17 mouse cellular contexts compared by ENCODE assay signal in the genomic region with DNA sequence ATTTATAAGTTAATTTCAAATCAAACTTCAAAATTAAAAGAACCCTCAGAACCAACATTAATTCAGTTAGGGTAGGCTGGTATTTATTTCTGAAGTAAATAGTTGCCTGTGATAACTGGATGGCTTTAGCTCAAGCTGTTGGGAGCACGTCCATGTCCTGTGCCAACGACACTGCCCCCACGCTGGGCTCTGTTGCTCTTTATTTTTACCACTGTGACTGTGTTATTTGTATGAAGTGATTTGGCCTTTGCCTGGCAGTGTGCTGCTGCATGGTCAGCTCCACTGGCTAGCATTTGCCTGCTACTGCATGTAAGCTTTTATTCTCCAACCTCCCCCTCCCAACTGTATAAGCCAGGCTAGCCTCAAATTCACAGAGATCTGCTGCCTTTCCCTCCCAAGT.
DNase-seq lines count a peak whose midpoint lies in the region; ATAC-seq lines count a peak whose summit lies in the region.
"Had no signal": no experiment of that assay in that cellular context is flagged by ENCODE, and none has a peak within 500 bp of the region (broad histone marks: within the 10 kb centered on the region; RNA-seq: fewer than 3 reads in every experiment).

No protein-coding gene starts in this region.

- no peaks in the 10 kb centered on the region for H3K9me3 ChIP-seq in heart, embryonic 13.5 days
- H3K9me3 ChIP-seq in lung, embryonic 16.5 days (ENCODE audit: control insufficient read depth, low read length), result no peaks in the 10 kb centered on the region
- no peaks in the 10 kb centered on the region for H3K9me3 ChIP-seq in liver, embryonic 11.5 days (ENCODE audit: control insufficient read depth, low read length)
- H3K9me3 ChIP-seq: intestine, embryonic 15.5 days; liver, embryonic 12.5 days had no signal

- intact Hi-C loops in heart, postnatal 36 days (cut with DNase I), result no loop called here

- no peak overlapping the region for H3K4me3 ChIP-seq in heart, embryonic 13.5 days
- no peak overlapping the region for H3K4me3 ChIP-seq in lung, embryonic 16.5 days (ENCODE audit: low read length)
- H3K4me3 ChIP-seq in liver, embryonic 11.5 days (ENCODE audit: low read depth, low read length), result no peak overlapping the region
- H3K4me3 ChIP-seq: intestine, embryonic 15.5 days; liver, embryonic 12.5 days had no signal

- H3K27ac ChIP-seq in heart, embryonic 13.5 days (replicated peaks), result peak overlapping the region; percentile 68
- no peak overlapping the region for H3K27ac ChIP-seq in lung, embryonic 16.5 days (ENCODE audit: low read length)
- H3K27ac ChIP-seq in liver, embryonic 11.5 days (ENCODE audit: low read depth, low read length), result no peak overlapping the region
- H3K27ac ChIP-seq: intestine, embryonic 15.5 days; kidney, postnatal 0 days; liver, embryonic 12.5 days had no signal

- no peak for ATAC-seq in heart, embryonic 13.5 days (ENCODE audit: extremely low read depth, insufficient number of reproducible peaks, low FRiP score, low TSS enrichment)
- ATAC-seq in lung, embryonic 16.5 days (ENCODE audit: low read depth), result 0 out of 2 replicates have a peak, but pooled peaks have one; percentile 36
- ATAC-seq in liver, embryonic 11.5 days (replicated peaks; ENCODE audit: low FRiP score), result no peak
- ATAC-seq: forebrain, embryonic 14.5 days; intestine, embryonic 15.5 days; liver, embryonic 12.5 days had no signal

- H3K9ac ChIP-seq in heart, embryonic 13.5 days, result peak overlapping the region; percentile 33; the same call in 1 of the 2 replicates
- H3K9ac ChIP-seq in lung, embryonic 16.5 days (ENCODE audit: low read length), result no peak overlapping the region
- no peak overlapping the region for H3K9ac ChIP-seq in liver, embryonic 11.5 days (ENCODE audit: low read depth, low read length)
- H3K9ac ChIP-seq: intestine, embryonic 15.5 days; liver, embryonic 12.5 days had no signal

- no peaks in the 10 kb centered on the region for H3K27me3 ChIP-seq in heart, embryonic 13.5 days (replicated peaks)
- H3K27me3 ChIP-seq in lung, embryonic 16.5 days (ENCODE audit: control insufficient read depth, insufficient read depth, low read depth, low read length), result no peaks in the 10 kb centered on the region
- no peaks in the 10 kb centered on the region for H3K27me3 ChIP-seq in liver, embryonic 11.5 days (replicated peaks; ENCODE audit: control insufficient read depth, insufficient read depth, low read length)
- H3K27me3 ChIP-seq: intestine, embryonic 15.5 days; liver, embryonic 12.5 days had no signal

- H3K4me2 ChIP-seq in heart, embryonic 13.5 days, result no peak overlapping the region
- no peak overlapping the region for H3K4me2 ChIP-seq in lung, embryonic 16.5 days (ENCODE audit: low read depth, low read length)
- no peak overlapping the region for H3K4me2 ChIP-seq in liver, embryonic 11.5 days
- H3K4me2 ChIP-seq: intestine, embryonic 15.5 days; liver, embryonic 12.5 days had no signal

- peaks cover 76% of the 10 kb centered on the region for H3K4me1 ChIP-seq in heart, embryonic 13.5 days
- peaks cover 24% of the 10 kb centered on the region for H3K4me1 ChIP-seq in lung, embryonic 16.5 days (replicated peaks; ENCODE audit: control insufficient read depth, insufficient read depth, low read length)
- H3K4me1 ChIP-seq in liver, embryonic 11.5 days (replicated peaks; ENCODE audit: control insufficient read depth, insufficient read depth, low read length), result peaks cover 26% of the 10 kb centered on the region

- 47% methylated on average over 3 of the region's 3 CpGs for WGBS in heart, embryonic 13.5 days
- WGBS in lung, embryonic 16.5 days, result 54% methylated on average over 3 of the region's 3 CpGs
- 90% methylated on average over 3 of the region's 3 CpGs for WGBS in liver, embryonic 11.5 days

- no peak for DNase-seq in heart, postnatal 36 days
- DNase-seq in lung, postnatal 14 days, result no peak
- DNase-seq in cerebellum, postnatal 10 days, result peak; percentile 55 to 73
- peak; percentile 40 for DNase-seq in heart, postnatal 4 days
- DNase-seq in liver, embryonic 11.5 days (ENCODE audit: low spot score), result no peak
- DNase-seq: adrenal gland, postnatal 10 days; embryo, embryonic 11 days; layer of hippocampus, adult 9-11 months; lung, postnatal 10 days; spleen, adult 18-20 months; thymus, postnatal 25 days had no signal

- H3K36me3 ChIP-seq in heart, embryonic 13.5 days, result peaks cover 12% of the 10 kb centered on the region; the same call in 1 of the 2 replicates
- H3K36me3 ChIP-seq in lung, embryonic 16.5 days (ENCODE audit: control insufficient read depth, insufficient read depth, low read length), result no peaks in the 10 kb centered on the region
- H3K36me3 ChIP-seq in liver, embryonic 11.5 days (ENCODE audit: control insufficient read depth, insufficient read depth, low read length), result no peaks in the 10 kb centered on the region
- H3K36me3 ChIP-seq: intestine, embryonic 15.5 days had no signal

Comparison
In these comparisons a context has a peak if more than half of its experiments do, and no peak if none do; other contexts are left out.
1. DNase-seq: peak in cerebellum, postnatal 10 days (2 of 2) and heart, postnatal 4 days (single experiment); none in heart, postnatal 36 days (0 of 2), lung, postnatal 14 days (single experiment) and liver, embryonic 11.5 days (single experiment).